Mouse (Mus musculus) thymus, postnatal 25 days (tissue): ENCODE measurements around the gene Arl2.
A peak's percentile ranks its signal among the peaks of the same experiment; 100 is the strongest.

Experiments
- DNase-seq: peaks from one replicate; pipeline ENCODE4 v3.0.0; 2022

Arl2 gene

DNA sequence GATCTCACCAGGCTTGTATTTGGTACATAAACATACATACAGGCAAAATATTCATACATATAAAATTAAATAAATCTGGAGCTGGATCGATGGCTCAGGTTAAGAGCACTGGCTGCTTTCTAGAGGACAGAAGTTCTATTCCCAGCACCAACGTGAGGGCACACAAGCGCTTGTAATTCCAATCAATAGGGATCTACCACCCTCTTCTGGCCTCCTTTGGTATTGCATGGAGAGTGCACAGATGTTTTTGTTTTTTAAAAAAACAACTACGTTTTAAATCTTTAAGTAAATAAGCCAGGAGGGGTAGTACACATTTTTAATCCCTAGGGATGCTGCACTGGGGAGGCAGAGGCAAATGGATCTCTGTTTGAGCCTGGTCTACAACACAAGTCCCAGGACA lies 15.1 kb downstream of the Arl2 start:
- peak; percentile 48 for DNase-seq

- DNase-seq, result no peak
Measured at GRCm38 (mm10) chr19:6124898-6125297, 16.4 kb downstream of the Arl2 start.

DNA sequence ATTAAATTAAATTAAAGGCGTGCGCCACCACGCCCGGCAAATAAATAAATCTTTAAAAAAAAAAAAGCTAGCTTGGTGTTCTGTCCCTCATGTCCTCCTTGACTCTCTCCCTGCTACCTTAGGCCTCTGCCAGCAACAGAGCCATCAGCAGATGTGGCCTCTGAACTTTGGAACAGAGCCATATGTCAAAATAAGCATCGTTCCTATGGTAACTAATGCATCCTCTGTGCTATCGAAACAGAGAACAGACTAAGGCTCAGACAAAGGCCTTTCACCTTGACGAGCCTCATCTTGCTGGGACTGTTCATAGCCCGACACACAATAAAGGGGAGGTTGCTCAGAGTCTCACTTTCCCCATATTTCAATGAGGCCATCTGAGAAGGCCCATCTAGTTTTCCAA lies 18.0 kb downstream of the Arl2 start:
- no peak for DNase-seq

DNA sequence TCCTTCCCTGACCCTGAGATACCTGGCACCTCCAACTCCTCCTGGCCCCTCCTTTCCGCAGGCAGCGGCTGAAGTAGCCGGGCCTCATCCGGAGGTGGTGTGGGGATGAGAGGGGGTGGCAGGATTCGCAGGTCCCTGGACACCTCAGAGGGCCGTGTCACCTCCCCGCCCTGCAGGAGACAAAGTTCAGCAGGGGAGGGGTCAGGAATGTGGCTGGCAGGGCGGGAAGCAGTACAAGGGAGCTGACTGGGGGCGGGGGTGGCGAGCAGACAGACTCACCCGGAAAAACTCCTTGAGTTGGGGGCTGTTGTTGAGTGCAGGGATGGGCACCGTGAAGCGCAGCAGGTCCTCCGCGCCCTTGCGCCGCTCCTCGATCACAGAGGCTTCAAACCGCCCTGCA lies 19.6 kb downstream of the Arl2 start:
- no peak for DNase-seq

- DNase-seq, result no peak
Measured at GRCm38 (mm10) chr19:6118677-6119185, 22.6 kb downstream of the Arl2 start.

- peak; percentile 90 for DNase-seq
Measured at GRCm38 (mm10) chr19:6117986-6118676, 23.2 kb downstream of the Arl2 start, which contains the start of gene Sac3d1. Gene Sac3d1 (minus strand): TSS chr19:6118650.

GRCm38 (mm10) chr19:6117346-6117985 lies 23.9 kb downstream of the Arl2 start:
- no peak for DNase-seq

- no peak for DNase-seq
Measured at GRCm38 (mm10) chr19:6116113-6116850, 25.1 kb downstream of the Arl2 start.

GRCm38 (mm10) chr19:6113116-6113515 lies 28.2 kb downstream of the Arl2 start:
- no peak for DNase-seq

- DNase-seq, result no peak
Measured at GRCm38 (mm10) chr19:6105586-6105985, 35.8 kb downstream of the Arl2 start, which contains the start of gene Naaladl1. Gene Naaladl1 (plus strand): TSS chr19:6105782.

GRCm38 (mm10) chr19:6104476-6104875 lies 36.9 kb downstream of the Arl2 start:
- DNase-seq, result no peak

- no peak for DNase-seq
Measured at GRCm38 (mm10) chr19:6102169-6102853, 39.0 kb downstream of the Arl2 start.

DNA sequence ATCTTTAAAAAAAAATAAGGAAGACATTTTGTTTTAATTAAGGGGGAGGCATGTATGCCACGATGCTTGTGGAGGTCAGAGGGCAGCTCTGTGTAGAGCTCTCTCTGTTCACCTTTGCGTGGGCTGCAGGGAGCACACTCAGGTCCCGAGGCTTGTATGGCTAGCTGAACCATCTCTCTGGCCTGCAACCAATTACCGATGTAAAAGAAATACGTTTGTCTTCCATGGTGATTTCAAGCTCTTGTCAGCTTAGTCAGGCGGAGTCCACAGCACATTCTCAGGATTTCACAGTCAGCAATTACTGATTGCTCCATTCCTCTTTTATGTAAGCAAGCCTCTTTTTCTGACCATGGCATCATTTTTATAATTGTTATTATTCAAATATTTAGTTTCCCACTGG lies 40.2 kb downstream of the Arl2 start:
- no peak for DNase-seq

GRCm38 (mm10) chr19:6097847-6098246 lies 43.5 kb downstream of the Arl2 start:
- DNase-seq, result no peak

DNA sequence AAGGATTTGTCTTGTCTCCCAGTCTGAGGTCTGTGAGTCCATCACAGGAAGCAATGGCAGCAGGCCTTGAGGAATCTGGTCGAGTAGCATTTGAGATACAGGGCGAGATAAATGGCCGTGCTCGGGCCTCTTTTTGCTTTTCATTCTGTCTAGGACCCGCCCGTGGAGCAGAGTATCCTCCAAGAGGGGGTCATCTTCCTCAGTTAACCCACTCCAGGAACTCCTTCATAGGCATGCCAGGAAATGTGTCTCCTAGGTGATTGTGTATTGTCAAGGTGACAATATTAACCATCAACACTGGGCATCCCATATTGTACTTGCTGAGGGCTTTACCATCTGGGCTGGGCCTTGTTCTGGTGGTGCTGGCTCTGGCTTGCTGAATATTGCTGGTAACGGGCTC lies 47.2 kb downstream of the Arl2 start, which contains the start of gene AC131692.1:
AC131692.1 (plus strand) TSS at position 301 of the 400 bp plus-strand sequence.
- no peak for DNase-seq

- no peak for DNase-seq
Measured at GRCm38 (mm10) chr19:6088841-6089240, 52.5 kb downstream of the Arl2 start.

- DNase-seq, result peak; percentile 70
Measured at GRCm38 (mm10) chr19:6085417-6085879, 55.9 kb downstream of the Arl2 start.

DNA sequence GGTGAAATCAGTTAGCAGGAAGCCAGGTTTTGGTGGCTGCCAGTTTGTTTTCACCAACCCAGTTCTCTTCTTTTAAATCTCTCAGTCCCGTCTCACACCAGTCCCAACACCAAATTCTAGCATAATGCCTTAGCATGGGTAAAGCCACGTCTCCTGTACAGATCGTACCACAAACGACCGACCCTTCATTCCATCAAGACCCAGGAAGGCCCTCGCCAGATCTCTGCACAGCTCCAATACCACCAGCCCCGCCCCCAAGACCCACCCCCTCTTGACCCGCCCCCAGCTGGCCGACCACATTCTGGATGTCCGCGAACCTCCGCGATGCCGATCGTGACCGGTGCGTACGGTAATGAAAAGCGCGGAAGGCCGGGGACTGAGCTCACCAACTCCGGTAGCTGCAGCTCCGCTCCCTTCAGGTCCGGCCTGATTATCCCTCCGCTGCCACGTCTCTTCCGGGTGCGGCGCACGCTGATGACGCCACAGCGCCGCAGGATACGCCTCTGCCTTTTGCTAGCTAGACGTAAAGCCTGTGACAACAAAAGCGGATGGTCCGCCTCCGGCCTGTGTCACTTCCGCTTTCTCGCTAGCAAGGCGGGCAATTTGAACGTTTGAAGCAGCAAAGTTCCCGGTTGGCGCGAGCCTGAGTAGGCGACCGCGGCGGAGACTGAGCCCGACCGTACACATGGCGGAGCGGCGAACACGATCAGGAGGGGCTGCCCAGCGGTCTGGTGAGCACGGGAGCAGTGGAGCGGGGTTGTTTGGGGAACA lies 56.7 kb downstream of the Arl2 start, which contains the start of the genes Zfpl1 and Cdca5:
Zfpl1 (minus strand) TSS at position 479 of the 771 bp plus-strand sequence.
Cdca5 (plus strand) TSS at position 506 of the 771 bp plus-strand sequence.
- peak; percentile 94 for DNase-seq
